Mouse (Mus musculus) cerebellum, adult 2 months (tissue): Measurements from ENCODE around the gene Olah.

ENCODE experiments used
- CTCF ChIP-seq: fragments of 200-500 bp; IDR thresholded peaks from 2 replicates; pipeline ENCODE4 v1.5.1; 2011; ENCODE audit warnings: low read depth, mild to moderate bottlenecking, control low read depth, low read length, moderate library complexity, borderline replicate concordance; ENCODE audit not compliant: insufficient read depth
- POLR2A ChIP-seq: fragments of 200-500 bp; IDR thresholded peaks from 2 replicates; pipeline ENCODE4 v1.6.1; 2011; ENCODE audit warnings: low read length, control low read depth, borderline replicate concordance; ENCODE audit not compliant: insufficient read depth

DNA sequence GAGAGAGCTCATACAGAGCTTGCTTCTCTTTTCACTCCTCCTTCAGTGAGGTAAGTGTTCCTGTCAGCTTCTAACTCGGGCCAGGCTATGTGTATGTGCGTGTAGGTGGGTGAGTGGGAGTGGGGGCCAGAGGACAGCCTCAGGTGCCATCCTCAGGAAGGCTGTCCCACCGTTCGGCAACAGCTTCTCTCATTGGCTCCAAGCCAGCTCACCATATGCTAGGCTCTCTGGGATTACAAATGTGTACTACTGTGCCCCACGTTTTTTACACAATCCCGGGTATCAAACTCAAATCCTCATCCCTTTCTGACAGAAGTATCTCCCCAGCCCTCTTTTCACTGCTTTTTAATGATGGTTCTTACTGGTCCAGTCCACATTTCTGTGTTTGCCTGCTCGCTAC lies 47.2 kb upstream of the Olah start:
- no peak for TF ChIP-seq POLR2A
- no peak for TF ChIP-seq CTCF
